Mouse (Mus musculus): ENCODE measurements around the gene Mrpl46. TPM values are rescaled to one million over a fixed set of nuclear protein-coding genes. Genes with fewer than 3 reads are reported as not detected.

The Mrpl46 gene
- polyA plus RNA-seq, 1 experiment from 2014 or later: 55.0 TPM

DNA sequence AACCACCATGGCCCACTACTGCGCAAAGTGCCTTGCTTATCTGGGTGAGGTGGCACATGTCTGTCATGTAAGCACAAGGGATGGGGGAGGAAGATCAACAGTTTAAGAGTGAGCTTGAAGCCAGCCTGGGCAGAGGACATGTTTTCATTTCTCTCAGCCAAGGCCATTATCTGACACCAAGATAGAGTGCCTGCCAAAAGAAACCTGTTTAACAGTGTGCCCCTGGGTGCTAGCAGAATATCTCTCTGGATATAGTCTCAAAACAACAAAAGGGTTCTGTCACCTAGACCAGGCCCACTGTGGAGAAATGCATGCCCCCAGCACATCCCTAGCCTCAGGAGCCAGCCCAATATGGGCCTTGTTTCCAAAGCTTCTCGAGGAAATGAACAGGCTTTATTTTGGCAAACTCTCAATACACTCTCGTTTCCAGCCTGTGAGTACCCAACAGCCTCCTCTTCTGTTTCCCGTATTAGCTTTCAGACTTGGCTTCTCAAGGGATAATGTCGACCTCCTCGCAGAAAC, 11.3 kb upstream of the Mrpl46 start:
- no peak overlapping the region for H3K4me3 ChIP-seq
- peaks cover 20% of the 10 kb centered on the region for H3K36me3 ChIP-seq
- 48% methylated on average over 6 of the region's 6 CpGs for WGBS
- peaks cover 34% of the 10 kb centered on the region for H3K4me1 ChIP-seq
- no peak overlapping the region; the same call in 1 of the 2 replicates for H3K27ac ChIP-seq (replicated peaks)
- no peak overlapping the region for H3K9ac ChIP-seq (replicated peaks)
- H3K27me3 ChIP-seq: no peaks in the 10 kb centered on the region
- no peak for ATAC-seq (replicated peaks)
- H3K4me2 ChIP-seq (replicated peaks): no peak overlapping the region
- no peaks in the 10 kb centered on the region for H3K9me3 ChIP-seq

GRCm38 (mm10) chr7:78793895-78794570, 10.7 kb upstream of the Mrpl46 start:
- H3K9ac ChIP-seq (replicated peaks): no peak overlapping the region
- H3K27ac ChIP-seq (replicated peaks): no peak overlapping the region
- WGBS: 89% methylated on average over 13 of the region's 13 CpGs
- H3K36me3 ChIP-seq: peaks cover 26% of the 10 kb centered on the region
- no peaks in the 10 kb centered on the region for H3K27me3 ChIP-seq
- peaks cover 31% of the 10 kb centered on the region for H3K4me1 ChIP-seq
- ATAC-seq (replicated peaks): no peak
- no peak overlapping the region for H3K4me3 ChIP-seq
- no peak overlapping the region for H3K4me2 ChIP-seq (replicated peaks)
- H3K9me3 ChIP-seq: no peaks in the 10 kb centered on the region

GRCm38 (mm10) chr7:78791359-78792222, 8.3 kb upstream of the Mrpl46 start:
- Histone ChIP-seq H3K27me3 (no peaks in the 10 kb centered on the region), H3K4me2 (replicated peaks) (no peak overlapping the region), H3K4me3 (no peak overlapping the region), H3K9ac (replicated peaks) (no peak overlapping the region), H3K27ac (replicated peaks) (no peak overlapping the region), H3K9me3 (no peaks in the 10 kb centered on the region), H3K4me1 (peaks cover 9% of the 10 kb centered on the region), H3K36me3 (peaks cover 31% of the 10 kb centered on the region)
- peak; percentile 53 for ATAC-seq (replicated peaks)
- whole genome bisulfite sequencing: 81% methylated on average over 15 of the region's 15 CpGs

DNA sequence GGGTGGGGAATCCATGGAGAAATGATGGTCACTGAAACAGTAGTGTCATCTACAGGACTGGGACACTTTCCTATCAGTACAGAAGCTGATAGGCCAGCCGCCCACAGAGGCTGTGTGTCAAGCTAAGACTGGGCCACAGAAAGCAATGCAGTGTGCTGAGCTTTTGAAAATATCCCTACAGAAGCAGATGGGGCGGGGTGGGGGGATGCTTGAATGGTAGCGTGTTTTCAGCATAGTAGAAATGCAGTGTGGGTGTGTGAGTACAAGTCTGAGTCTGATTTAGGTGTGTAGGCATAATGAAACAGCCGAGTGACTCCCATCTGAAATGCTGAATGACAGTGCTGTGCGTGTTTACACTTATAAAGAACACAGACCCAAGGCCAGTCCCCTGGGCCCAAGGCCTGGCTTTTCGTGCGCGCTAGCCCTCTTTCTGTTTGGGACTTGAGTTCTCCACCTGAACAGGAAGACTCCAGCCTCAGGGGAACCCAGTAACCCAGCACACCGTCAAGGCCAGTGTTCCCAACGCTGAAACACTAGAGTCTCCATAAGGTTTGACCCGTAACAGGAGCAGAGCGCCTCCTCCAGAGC, 4.6 kb upstream of the Mrpl46 start:
- ATAC-seq (replicated peaks): no peak
- H3K36me3 ChIP-seq: peaks cover 29% of the 10 kb centered on the region
- H3K27ac ChIP-seq (replicated peaks): no peak overlapping the region
- H3K4me2 ChIP-seq (replicated peaks): no peak overlapping the region
- WGBS: 94% methylated on average over 12 of the region's 12 CpGs
- H3K4me1 ChIP-seq: peaks cover 20% of the 10 kb centered on the region
- no peak overlapping the region for H3K9ac ChIP-seq (replicated peaks)
- H3K9me3 ChIP-seq: no peaks in the 10 kb centered on the region
- no peaks in the 10 kb centered on the region for H3K27me3 ChIP-seq
- no peak overlapping the region for H3K4me3 ChIP-seq

GRCm38 (mm10) chr7:78785906-78786305, 2.6 kb upstream of the Mrpl46 start:
- H3K9ac ChIP-seq (replicated peaks): no peak overlapping the region
- H3K4me2 ChIP-seq (replicated peaks): no peak overlapping the region
- H3K36me3 ChIP-seq: peaks cover 24% of the 10 kb centered on the region
- no peak for ATAC-seq (replicated peaks)
- WGBS: 87% methylated on average over 5 of the region's 5 CpGs
- H3K27ac ChIP-seq (replicated peaks): no peak overlapping the region
- no peaks in the 10 kb centered on the region for H3K27me3 ChIP-seq
- H3K4me3 ChIP-seq: no peak overlapping the region
- H3K9me3 ChIP-seq: no peaks in the 10 kb centered on the region
- peaks cover 34% of the 10 kb centered on the region for H3K4me1 ChIP-seq

GRCm38 (mm10) chr7:78778741-78779140, 4.6 kb downstream of the Mrpl46 start:
- ATAC-seq (replicated peaks): no peak
- H3K36me3 ChIP-seq: peaks cover 53% of the 10 kb centered on the region
- H3K4me3 ChIP-seq: no peak overlapping the region
- no peaks in the 10 kb centered on the region for H3K27me3 ChIP-seq
- 98% methylated on average over 5 of the region's 5 CpGs for WGBS
- H3K4me2 ChIP-seq (replicated peaks): no peak overlapping the region
- peaks cover 18% of the 10 kb centered on the region for H3K4me1 ChIP-seq
- H3K9me3 ChIP-seq: no peaks in the 10 kb centered on the region
- H3K9ac ChIP-seq (replicated peaks): no peak overlapping the region
- H3K27ac ChIP-seq (replicated peaks): no peak overlapping the region

DNA sequence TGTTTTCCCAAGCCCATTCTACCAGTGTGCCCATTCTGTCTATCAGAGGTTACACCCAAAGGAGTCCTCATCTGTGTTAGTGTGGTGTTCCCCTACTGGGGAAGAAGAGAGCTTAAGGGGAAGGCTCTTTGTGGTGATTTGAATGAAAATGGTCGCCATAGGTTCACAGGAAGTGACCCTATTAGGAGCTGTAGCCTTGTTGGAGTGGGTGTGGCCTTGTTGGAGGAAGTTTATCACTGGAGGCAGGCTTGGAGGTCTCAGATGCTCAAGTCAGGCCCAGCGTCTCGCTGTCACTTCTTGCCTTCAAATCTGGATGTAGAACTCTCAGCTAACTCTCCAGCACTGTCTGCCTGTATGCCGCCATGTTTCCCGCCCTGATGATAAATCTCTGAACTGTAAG, 12.4 kb downstream of the Mrpl46 start:
- Histone ChIP-seq H3K27ac (replicated peaks) (no peak overlapping the region), H3K27me3 (no peaks in the 10 kb centered on the region), H3K36me3 (peaks cover 28% of the 10 kb centered on the region), H3K9me3 (no peaks in the 10 kb centered on the region), H3K4me1 (peaks cover 4% of the 10 kb centered on the region; the same call in 1 of the 2 replicates), H3K9ac (replicated peaks) (no peak overlapping the region), H3K4me3 (no peak overlapping the region), H3K4me2 (replicated peaks) (no peak overlapping the region)
- 88% methylated on average over 5 of the region's 5 CpGs for WGBS
- ATAC-seq (replicated peaks): no peak

DNA sequence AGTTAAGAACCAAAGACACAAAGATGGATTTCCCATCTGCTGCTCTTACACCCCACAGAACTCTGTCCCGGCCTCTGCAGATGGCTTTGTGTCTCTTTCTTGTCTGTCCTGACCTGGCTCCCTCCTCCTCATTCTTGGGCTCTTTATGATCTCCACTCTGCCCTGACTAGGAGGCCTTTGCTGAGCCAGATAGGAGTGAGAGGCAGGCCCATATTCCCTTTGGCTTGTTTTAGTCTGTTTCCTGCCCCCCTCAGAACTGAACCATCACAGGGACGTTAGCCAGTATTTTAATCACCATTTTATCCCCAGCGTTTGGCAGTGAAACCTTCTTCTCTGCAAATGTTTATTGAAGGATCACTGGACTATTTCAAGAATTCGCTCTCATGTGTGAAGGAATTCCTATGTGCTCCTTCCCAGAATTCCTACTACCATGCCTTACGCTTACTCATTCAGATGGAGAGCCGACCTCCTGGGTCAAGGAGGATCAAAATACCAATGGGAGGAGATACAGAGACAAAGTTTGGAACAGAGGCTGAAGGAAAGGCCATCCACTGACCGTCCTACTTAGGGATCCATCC, 14.2 kb downstream of the Mrpl46 start:
- H3K27me3 ChIP-seq: no peaks in the 10 kb centered on the region
- no peak overlapping the region for H3K4me2 ChIP-seq (replicated peaks)
- no peak overlapping the region for H3K9ac ChIP-seq (replicated peaks)
- no peak for ATAC-seq (replicated peaks)
- no peaks in the 10 kb centered on the region for H3K9me3 ChIP-seq
- 80% methylated on average over 7 of the region's 7 CpGs for WGBS
- H3K4me3 ChIP-seq: no peak overlapping the region
- peaks cover 10% of the 10 kb centered on the region for H3K4me1 ChIP-seq
- H3K27ac ChIP-seq (replicated peaks): no peak overlapping the region
- H3K36me3 ChIP-seq: peaks cover 13% of the 10 kb centered on the region

DNA sequence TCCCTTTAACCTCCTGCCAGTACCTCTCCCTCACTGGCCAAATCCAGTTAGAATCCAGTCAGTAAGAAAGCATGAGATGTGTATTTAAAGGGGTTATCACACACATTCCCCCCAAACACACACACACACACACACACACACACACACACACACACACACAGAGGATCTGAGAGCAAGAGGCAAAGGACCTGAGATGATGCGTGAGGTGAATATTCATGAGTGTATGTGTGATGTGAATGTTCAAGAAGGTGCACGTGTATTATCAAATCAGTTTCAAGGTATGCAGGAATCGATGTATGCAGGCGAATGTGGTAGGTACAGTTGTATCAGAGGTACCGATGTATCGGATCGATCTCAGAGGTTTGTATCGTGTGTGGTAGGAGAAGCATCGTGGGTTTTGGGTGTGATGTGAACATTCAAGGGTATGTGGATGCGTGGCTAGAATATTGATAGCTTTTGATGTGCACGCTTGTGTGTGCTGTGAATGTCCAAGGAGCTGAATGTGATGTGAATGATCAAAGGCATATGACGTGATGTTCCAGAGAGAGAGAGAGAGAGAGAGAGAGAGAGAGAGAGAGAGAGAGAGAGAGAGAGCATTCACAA, 15.3 kb downstream of the Mrpl46 start:
- Histone ChIP-seq H3K4me3 (no peak overlapping the region), H3K4me1 (peaks cover 10% of the 10 kb centered on the region), H3K27ac (replicated peaks) (no peak overlapping the region), H3K27me3 (no peaks in the 10 kb centered on the region), H3K9me3 (no peaks in the 10 kb centered on the region), H3K36me3 (peaks cover 1% of the 10 kb centered on the region), H3K9ac (replicated peaks) (no peak overlapping the region), H3K4me2 (replicated peaks) (no peak overlapping the region)
- 76% methylated on average over 12 of the region's 12 CpGs for WGBS
- ATAC-seq (replicated peaks): no peak

DNA sequence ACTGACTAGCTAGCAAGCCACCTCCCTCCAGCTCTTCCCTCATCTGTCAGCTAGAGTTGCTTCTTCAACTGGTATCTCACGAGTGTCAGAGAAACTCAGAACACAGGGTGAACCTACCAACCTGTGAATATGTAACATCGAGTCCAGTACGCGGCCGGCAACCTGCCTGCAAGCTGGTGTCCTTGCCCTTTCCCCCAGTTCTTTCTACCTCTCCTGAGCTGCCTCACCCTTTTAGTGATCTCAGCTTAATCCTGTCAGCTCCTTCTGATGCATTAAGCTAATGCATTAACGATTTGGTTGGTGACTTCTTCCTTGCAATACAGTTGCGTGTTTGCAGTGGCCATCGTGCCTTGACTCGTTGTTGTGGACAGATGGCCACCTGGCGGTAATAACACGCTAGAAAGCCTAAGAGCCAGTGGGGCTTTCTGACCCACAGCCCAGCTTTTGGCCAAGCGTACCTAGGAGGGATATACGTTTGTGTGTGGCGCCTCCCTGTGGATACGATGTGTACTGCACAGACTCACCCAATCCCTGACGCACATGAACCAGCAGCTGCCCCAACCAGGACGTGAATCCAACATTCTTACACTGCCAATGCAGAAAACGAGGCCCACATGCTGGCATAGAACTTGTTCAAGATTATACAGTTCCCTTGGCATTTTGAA, 17.2 kb downstream of the Mrpl46 start:
- no peak overlapping the region for H3K27ac ChIP-seq (replicated peaks)
- peaks cover 10% of the 10 kb centered on the region for H3K4me1 ChIP-seq
- H3K9ac ChIP-seq (replicated peaks): peak overlapping the region; percentile 23; the same call in 1 of the 2 replicates
- ATAC-seq (replicated peaks): peak; percentile 84
- H3K9me3 ChIP-seq: no peaks in the 10 kb centered on the region
- H3K4me2 ChIP-seq (replicated peaks): peak overlapping the region; percentile 25; the same call in 1 of the 2 replicates
- no peaks in the 10 kb centered on the region for H3K27me3 ChIP-seq
- 22% methylated on average over 18 of the region's 18 CpGs for WGBS
- H3K36me3 ChIP-seq: no peaks in the 10 kb centered on the region
- H3K4me3 ChIP-seq: peak overlapping the region; percentile 19

- no peaks in the 10 kb centered on the region for H3K27me3 ChIP-seq
- H3K27ac ChIP-seq (replicated peaks): no peak overlapping the region
- WGBS: 53% methylated on average over 5 of the region's 5 CpGs
- no peak overlapping the region for H3K4me3 ChIP-seq
- H3K9me3 ChIP-seq: no peaks in the 10 kb centered on the region
- no peak overlapping the region for H3K9ac ChIP-seq (replicated peaks)
- no peaks in the 10 kb centered on the region for H3K36me3 ChIP-seq
- no peak for ATAC-seq (replicated peaks)
- H3K4me1 ChIP-seq: peaks cover 10% of the 10 kb centered on the region
- no peak overlapping the region for H3K4me2 ChIP-seq (replicated peaks)
Observed at GRCm38 (mm10) chr7:78765215-78765631, 18.1 kb downstream of the Mrpl46 start.
